Mouse (Mus musculus): Measurements from ENCODE around the gene Slc6a13. TPM values are rescaled to one million over a fixed set of nuclear protein-coding genes. Genes with fewer than 3 reads are reported as not detected.
A peak's percentile ranks its signal among the peaks of the same experiment; 100 is the strongest.
"Not testable (repeated sequence)": the region's sequence is repeated elsewhere in the genome, so short reads cannot be mapped to it uniquely, and the experiment has no call there.

Slc6a13 gene
- polyA plus RNA-seq, 1 experiment from 2014 or later = 43.3 TPM

DNA sequence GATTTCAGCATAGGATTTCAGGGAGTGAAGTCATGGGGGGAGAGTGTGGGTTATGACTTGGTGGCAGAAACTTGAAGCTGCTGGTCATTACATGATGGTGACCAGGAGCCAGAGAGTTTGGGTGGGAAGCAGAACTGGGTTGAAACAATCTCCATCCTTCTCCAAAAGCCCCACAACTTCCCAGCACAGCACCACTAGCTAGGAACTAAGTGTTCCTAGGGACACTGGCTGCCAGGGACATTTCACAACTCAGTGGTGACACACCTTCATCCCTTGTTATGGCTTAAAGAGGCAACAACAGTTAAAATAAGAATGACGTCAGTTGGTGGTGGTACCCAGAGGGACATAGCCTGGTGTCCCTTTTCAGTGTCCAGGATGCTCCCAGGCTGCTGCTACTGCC lies 56.0 kb downstream of the Slc6a13 start:
- Histone ChIP-seq H3K4me1 (ENCODE audit: control insufficient read depth, low read depth, low read length) (no peaks in the 10 kb centered on the region), H3K27me3 (ENCODE audit: control insufficient read depth, insufficient read depth, low read depth, low read length) (no peaks in the 10 kb centered on the region), H3K4me3 (ENCODE audit: low read depth, low read length) (no peak overlapping the region), H3K9me3 (replicated peaks; ENCODE audit: control insufficient read depth, low read length) (no peaks in the 10 kb centered on the region), H3K36me3 (ENCODE audit: control insufficient read depth, insufficient read depth) (no peaks in the 10 kb centered on the region), H3K4me2 (ENCODE audit: low read depth, low read length) (no peak overlapping the region), H3K27ac (ENCODE audit: low read length) (no peak overlapping the region), H3K9ac (ENCODE audit: low read depth, low read length) (no peak overlapping the region)
- 35% methylated on average over 1 of the region's 1 CpGs for WGBS (ENCODE audit: insufficient replicate concordance)
- no peak for ATAC-seq (ENCODE audit: low read depth)

DNA sequence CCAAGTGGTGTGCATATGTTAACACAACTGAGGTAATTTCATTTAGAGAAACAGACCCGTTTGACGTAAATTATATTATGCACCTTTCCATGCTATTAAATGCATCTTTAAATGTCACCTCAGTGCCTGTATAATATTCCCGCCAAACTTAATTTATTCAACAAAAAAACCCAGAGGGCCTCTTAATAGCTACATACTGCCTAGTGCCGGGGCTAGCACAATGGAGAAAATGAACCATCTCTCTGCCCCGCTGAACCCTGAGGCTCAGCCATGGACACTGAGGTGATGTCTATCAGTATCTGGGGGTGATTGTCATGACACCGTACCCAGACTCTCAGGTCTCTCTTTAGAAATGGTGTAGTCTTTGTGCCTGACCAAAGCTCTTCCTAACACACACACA lies 57.2 kb downstream of the Slc6a13 start:
- no peak overlapping the region for H3K4me2 ChIP-seq (ENCODE audit: low read depth, low read length)
- H3K9ac ChIP-seq (ENCODE audit: low read depth, low read length) = no peak overlapping the region
- no peaks in the 10 kb centered on the region for H3K4me1 ChIP-seq (ENCODE audit: control insufficient read depth, low read depth, low read length)
- no peaks in the 10 kb centered on the region for H3K36me3 ChIP-seq (ENCODE audit: control insufficient read depth, insufficient read depth)
- H3K4me3 ChIP-seq (ENCODE audit: low read depth, low read length) = no peak overlapping the region
- 72% methylated on average over 6 of the region's 6 CpGs for WGBS (ENCODE audit: insufficient replicate concordance)
- H3K27me3 ChIP-seq (ENCODE audit: control insufficient read depth, insufficient read depth, low read depth, low read length) = no peaks in the 10 kb centered on the region
- no peaks in the 10 kb centered on the region for H3K9me3 ChIP-seq (replicated peaks; ENCODE audit: control insufficient read depth, low read length)
- no peak overlapping the region for H3K27ac ChIP-seq (ENCODE audit: low read length)
- ATAC-seq (ENCODE audit: low read depth) = no peak

DNA sequence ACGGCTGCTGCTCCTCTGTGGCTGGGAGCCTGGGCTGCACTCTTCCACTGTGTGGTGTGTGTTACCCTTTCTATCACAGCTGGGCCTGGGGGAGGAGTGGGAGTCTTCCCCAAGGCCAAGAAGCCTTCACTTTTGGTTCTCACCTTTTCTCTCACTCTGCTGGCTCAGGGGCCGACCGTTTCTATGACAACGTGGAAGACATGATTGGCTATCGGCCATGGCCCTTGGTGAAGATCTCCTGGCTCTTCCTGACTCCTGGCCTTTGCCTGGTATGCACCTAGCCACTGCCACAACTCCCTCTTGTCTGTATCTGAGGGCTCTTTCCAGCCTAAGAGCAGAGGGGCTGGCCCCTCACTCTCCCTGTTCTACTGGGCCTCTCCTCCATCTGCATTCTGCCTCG lies 63.0 kb downstream of the Slc6a13 start:
- Histone ChIP-seq H3K36me3 (ENCODE audit: control insufficient read depth, insufficient read depth) (no peaks in the 10 kb centered on the region), H3K27me3 (ENCODE audit: control insufficient read depth, insufficient read depth, low read depth, low read length) (no peaks in the 10 kb centered on the region), H3K4me3 (ENCODE audit: low read depth, low read length) (no peak overlapping the region), H3K27ac (ENCODE audit: low read length) (no peak overlapping the region), H3K4me2 (ENCODE audit: low read depth, low read length) (no peak overlapping the region), H3K9me3 (replicated peaks; ENCODE audit: control insufficient read depth, low read length) (no peaks in the 10 kb centered on the region), H3K9ac (ENCODE audit: low read depth, low read length) (no peak overlapping the region), H3K4me1 (ENCODE audit: control insufficient read depth, low read depth, low read length) (no peaks in the 10 kb centered on the region)
- no peak for ATAC-seq (ENCODE audit: low read depth)
- WGBS (ENCODE audit: insufficient replicate concordance) = 69% methylated on average over 6 of the region's 6 CpGs

DNA sequence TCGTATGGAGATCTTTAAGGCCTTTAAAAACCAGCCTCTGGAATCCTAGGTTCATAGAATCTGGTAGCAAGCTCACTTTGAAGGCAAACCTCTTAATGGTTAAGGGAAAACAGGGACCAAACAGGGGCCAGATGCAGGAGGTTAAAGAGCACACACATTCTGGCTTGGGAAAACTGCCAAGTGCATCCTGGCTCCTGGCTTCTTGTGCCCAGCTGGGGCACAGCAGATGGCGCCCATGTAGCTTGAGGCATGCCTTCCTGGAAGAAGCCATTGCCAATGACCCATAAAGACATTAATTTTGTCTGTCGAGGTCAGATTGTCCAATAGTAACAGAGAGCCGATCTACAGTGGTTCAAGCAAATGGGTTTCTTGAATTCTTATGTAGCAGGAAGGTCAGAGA lies 63.9 kb downstream of the Slc6a13 start:
- Histone ChIP-seq H3K4me3 (ENCODE audit: low read depth, low read length) (no peak overlapping the region), H3K27me3 (ENCODE audit: control insufficient read depth, insufficient read depth, low read depth, low read length) (no peaks in the 10 kb centered on the region), H3K4me1 (ENCODE audit: control insufficient read depth, low read depth, low read length) (no peaks in the 10 kb centered on the region), H3K9me3 (replicated peaks; ENCODE audit: control insufficient read depth, low read length) (no peaks in the 10 kb centered on the region), H3K4me2 (ENCODE audit: low read depth, low read length) (no peak overlapping the region), H3K36me3 (ENCODE audit: control insufficient read depth, insufficient read depth) (no peaks in the 10 kb centered on the region), H3K9ac (ENCODE audit: low read depth, low read length) (no peak overlapping the region), H3K27ac (ENCODE audit: low read length) (no peak overlapping the region)
- 44% methylated on average over 4 of the region's 4 CpGs for WGBS (ENCODE audit: insufficient replicate concordance)
- no peak for ATAC-seq (ENCODE audit: low read depth)

DNA sequence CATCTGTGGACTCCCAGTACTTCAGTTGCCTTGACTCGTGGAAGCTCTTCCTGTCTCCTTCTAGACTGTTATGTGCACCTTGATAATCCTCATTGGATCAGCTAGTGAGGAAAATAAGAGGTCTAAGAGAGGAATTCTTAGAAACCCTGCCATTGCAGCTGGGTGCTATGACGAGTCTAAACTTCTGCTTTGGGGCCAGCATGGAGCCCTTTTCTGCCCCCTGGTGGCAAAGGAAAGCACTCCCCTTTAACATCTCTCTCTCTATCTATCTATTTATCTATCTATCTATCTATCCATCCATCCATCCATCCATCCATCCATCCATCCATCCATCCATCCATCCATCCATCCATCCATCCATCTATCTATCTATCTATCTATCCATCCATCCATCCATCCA lies 66.5 kb downstream of the Slc6a13 start:
- not testable (repeated sequence) for H3K9me3 ChIP-seq (replicated peaks; ENCODE audit: control insufficient read depth, low read length)

DNA sequence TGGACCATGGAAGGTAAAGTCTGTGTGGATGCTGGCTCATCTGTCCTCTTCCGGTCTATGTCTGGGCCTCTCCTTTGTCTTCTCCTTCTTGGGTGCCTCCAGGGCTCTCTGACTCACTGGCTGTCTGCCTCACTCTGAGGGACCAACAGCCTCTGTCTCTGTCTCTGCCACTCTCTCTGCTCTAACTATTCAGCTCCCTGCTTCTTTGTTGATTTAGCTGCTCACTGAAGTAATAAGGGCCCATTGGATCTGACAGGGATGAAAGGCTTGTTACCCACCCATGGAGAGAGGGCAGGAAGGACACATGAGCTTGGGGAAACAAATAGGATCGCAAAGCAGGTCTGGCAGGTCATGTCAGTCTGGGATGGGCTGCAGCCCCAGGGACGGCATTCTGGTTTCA lies 67.1 kb downstream of the Slc6a13 start:
- no peak for ATAC-seq (ENCODE audit: low read depth)
- no peak overlapping the region for H3K4me2 ChIP-seq (ENCODE audit: low read depth, low read length)
- H3K9me3 ChIP-seq (replicated peaks; ENCODE audit: control insufficient read depth, low read length) = no peaks in the 10 kb centered on the region
- WGBS (ENCODE audit: insufficient replicate concordance) = 53% methylated on average over 3 of the region's 3 CpGs
- no peak overlapping the region for H3K9ac ChIP-seq (ENCODE audit: low read depth, low read length)
- no peaks in the 10 kb centered on the region for H3K27me3 ChIP-seq (ENCODE audit: control insufficient read depth, insufficient read depth, low read depth, low read length)
- no peaks in the 10 kb centered on the region for H3K4me1 ChIP-seq (ENCODE audit: control insufficient read depth, low read depth, low read length)
- no peaks in the 10 kb centered on the region for H3K36me3 ChIP-seq (ENCODE audit: control insufficient read depth, insufficient read depth)
- H3K4me3 ChIP-seq (ENCODE audit: low read depth, low read length) = no peak overlapping the region
- no peak overlapping the region for H3K27ac ChIP-seq (ENCODE audit: low read length)

More for the DNA sequence above, 66.5 kb downstream of the Slc6a13 start:
- H3K36me3 ChIP-seq (ENCODE audit: control insufficient read depth, insufficient read depth); H3K4me1 ChIP-seq (ENCODE audit: control insufficient read depth, low read depth, low read length); H3K27me3 ChIP-seq (ENCODE audit: control insufficient read depth, insufficient read depth, low read depth, low read length); H3K4me3 ChIP-seq (ENCODE audit: low read depth, low read length); H3K4me2 ChIP-seq (ENCODE audit: low read depth, low read length); ATAC-seq (ENCODE audit: low read depth); H3K9ac ChIP-seq (ENCODE audit: low read depth, low read length); H3K27ac ChIP-seq (ENCODE audit: low read length): not testable (repeated sequence)
- WGBS (ENCODE audit: insufficient replicate concordance) = 9% methylated on average over 2 of the region's 2 CpGs

DNA sequence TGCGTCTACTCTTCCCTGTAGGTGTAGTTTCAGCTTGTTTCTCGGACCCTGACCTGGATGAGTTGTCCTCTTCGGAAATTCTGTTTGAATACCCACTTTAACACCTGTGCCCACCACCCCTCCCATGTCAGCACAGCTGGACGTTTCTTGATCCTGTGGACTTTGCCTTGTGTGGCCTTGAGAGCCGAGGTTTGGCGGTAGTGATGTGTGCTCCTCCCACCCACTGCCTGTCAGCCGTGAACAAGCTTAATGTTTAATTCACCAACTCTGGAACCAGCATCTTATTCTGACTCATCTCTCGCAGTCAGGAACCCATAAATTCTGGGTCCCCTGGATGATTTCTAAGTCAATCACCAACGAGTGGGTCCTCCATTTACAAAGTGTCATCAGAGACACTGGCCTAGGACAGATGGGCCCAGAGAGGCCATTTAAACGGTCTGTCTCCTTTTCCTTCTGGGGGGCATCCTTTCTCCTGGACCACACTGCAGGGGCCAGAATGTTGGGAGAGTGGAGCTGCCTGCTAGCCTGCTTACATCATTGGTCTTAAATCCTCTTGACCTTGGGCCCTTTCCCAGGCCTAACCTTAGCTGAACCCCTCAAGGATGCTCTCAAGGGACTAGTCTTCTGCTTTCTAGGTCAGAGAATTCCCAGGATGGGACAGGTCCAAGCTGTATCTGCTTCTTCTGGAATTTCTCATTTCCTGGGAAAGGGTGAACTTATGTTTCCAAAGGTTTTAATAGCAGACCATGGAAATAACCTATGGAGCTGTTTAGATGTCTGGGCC lies 71.4 kb downstream of the Slc6a13 start:
- peak; percentile 41; the same call in 1 of the 2 replicates for ATAC-seq (ENCODE audit: low read depth)
- Histone ChIP-seq H3K4me1 (ENCODE audit: control insufficient read depth, low read depth, low read length) (no peaks in the 10 kb centered on the region), H3K9me3 (replicated peaks; ENCODE audit: control insufficient read depth, low read length) (no peaks in the 10 kb centered on the region), H3K9ac (ENCODE audit: low read depth, low read length) (no peak overlapping the region), H3K4me2 (ENCODE audit: low read depth, low read length) (no peak overlapping the region), H3K27me3 (ENCODE audit: control insufficient read depth, insufficient read depth, low read depth, low read length) (no peaks in the 10 kb centered on the region), H3K4me3 (ENCODE audit: low read depth, low read length) (no peak overlapping the region), H3K27ac (ENCODE audit: low read length) (no peak overlapping the region), H3K36me3 (ENCODE audit: control insufficient read depth, insufficient read depth) (no peaks in the 10 kb centered on the region)
- WGBS (ENCODE audit: insufficient replicate concordance) = 52% methylated on average over 10 of the region's 10 CpGs

DNA sequence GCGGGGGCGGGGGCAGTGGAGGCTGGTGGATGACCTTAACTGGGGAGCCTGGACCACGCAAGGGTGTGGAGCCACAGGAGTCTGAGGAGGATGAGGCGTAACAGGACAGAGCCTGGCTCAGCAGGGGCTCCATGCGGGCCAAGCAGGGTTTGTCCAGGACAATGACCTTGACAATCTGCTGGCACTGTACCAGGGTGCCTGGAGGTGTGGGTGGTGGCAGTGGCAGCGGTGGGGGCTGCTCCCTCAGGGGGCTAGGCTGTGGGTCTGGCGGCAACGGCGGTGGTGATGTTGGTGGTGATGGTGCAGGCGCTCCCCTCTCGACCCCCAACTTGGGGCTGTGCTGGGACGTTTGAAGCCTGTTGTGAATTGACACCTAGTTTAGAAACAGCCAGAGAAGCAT lies 76.1 kb downstream of the Slc6a13 start:
- ATAC-seq (ENCODE audit: low read depth) = no peak

DNA sequence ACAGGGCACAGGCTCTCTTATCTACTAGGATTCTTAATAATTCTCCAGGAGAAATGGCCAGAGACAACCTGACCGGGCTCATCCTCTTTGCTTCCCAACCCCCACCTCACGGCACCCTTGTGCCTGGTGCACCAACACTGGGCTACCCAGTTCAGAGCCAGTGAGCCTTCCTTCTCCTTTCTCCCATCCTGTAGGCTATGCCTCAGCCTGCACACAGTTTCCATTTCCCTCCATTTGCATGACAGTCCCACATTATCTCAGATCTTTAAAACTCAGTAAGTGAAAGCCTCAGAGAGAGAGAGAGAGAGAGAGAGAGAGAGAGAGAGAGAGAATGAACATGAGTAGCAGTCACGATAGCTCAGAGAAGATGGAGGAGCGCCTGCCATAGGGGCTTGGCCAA lies 78.2 kb downstream of the Slc6a13 start:
- Histone ChIP-seq H3K4me3 (ENCODE audit: low read depth, low read length) (no peak overlapping the region), H3K9me3 (replicated peaks; ENCODE audit: control insufficient read depth, low read length) (no peaks in the 10 kb centered on the region), H3K27me3 (ENCODE audit: control insufficient read depth, insufficient read depth, low read depth, low read length) (no peaks in the 10 kb centered on the region), H3K9ac (ENCODE audit: low read depth, low read length) (no peak overlapping the region), H3K4me1 (ENCODE audit: control insufficient read depth, low read depth, low read length) (no peaks in the 10 kb centered on the region), H3K36me3 (ENCODE audit: control insufficient read depth, insufficient read depth) (no peaks in the 10 kb centered on the region), H3K4me2 (ENCODE audit: low read depth, low read length) (no peak overlapping the region), H3K27ac (ENCODE audit: low read length) (no peak overlapping the region)
- ATAC-seq (ENCODE audit: low read depth) = no peak
- WGBS (ENCODE audit: insufficient replicate concordance) = 49% methylated on average over 4 of the region's 4 CpGs

More for the DNA sequence above, 76.1 kb downstream of the Slc6a13 start:
- H3K4me2 ChIP-seq (ENCODE audit: low read depth, low read length) = no peak overlapping the region
- no peaks in the 10 kb centered on the region for H3K4me1 ChIP-seq (ENCODE audit: control insufficient read depth, low read depth, low read length)
- H3K9me3 ChIP-seq (replicated peaks; ENCODE audit: control insufficient read depth, low read length) = no peaks in the 10 kb centered on the region
- H3K4me3 ChIP-seq (ENCODE audit: low read depth, low read length) = no peak overlapping the region
- H3K36me3 ChIP-seq (ENCODE audit: control insufficient read depth, insufficient read depth) = no peaks in the 10 kb centered on the region
- H3K27ac ChIP-seq (ENCODE audit: low read length) = no peak overlapping the region
- 57% methylated on average over 12 of the region's 12 CpGs for WGBS (ENCODE audit: insufficient replicate concordance)
- no peaks in the 10 kb centered on the region for H3K27me3 ChIP-seq (ENCODE audit: control insufficient read depth, insufficient read depth, low read depth, low read length)
- H3K9ac ChIP-seq (ENCODE audit: low read depth, low read length) = no peak overlapping the region
